Mouse (Mus musculus): ENCODE data around the gene Podn. TPM values are rescaled to one million over a fixed set of nuclear protein-coding genes. Genes with fewer than 3 reads are reported as not detected.

The Podn gene
- polyA plus RNA-seq, 2 experiments: 3.5 to 23.0 TPM

- no peak for TF ChIP-seq POLR2A (IDR thresholded peaks at IDR 0.05; ENCODE audit: borderline replicate concordance, extremely low read depth, insufficient read depth, insufficient read length)
- H3K4me2 ChIP-seq (replicated peaks; ENCODE audit: low read depth, low read length, severe bottlenecking): no peak overlapping the region
- no peak for DNase-seq (ENCODE audit: low spot score)
- H3K9me3 ChIP-seq (ENCODE audit: control insufficient read depth, low read length): no peaks in the 10 kb centered on the region
- 88% methylated on average over 6 of the region's 6 CpGs for WGBS
- H3K36me3 ChIP-seq (ENCODE audit: control insufficient read depth, insufficient read depth, low read length): no peaks in the 10 kb centered on the region
- 0 out of 2 replicates have a peak, but pooled peaks cover 5% of the 10 kb centered on the region for H3K4me1 ChIP-seq (ENCODE audit: control insufficient read depth, insufficient read depth, low read length)
- ATAC-seq (ENCODE audit: low FRiP score, low read depth): no peak
- no peaks in the 10 kb centered on the region for H3K27me3 ChIP-seq (ENCODE audit: control insufficient read depth, insufficient read depth, low read length)
- no peak overlapping the region for H3K9ac ChIP-seq (ENCODE audit: low read depth, low read length, severe bottlenecking)
- no peak overlapping the region for H3K4me3 ChIP-seq (replicated peaks; ENCODE audit: low read length)
- H3K27ac ChIP-seq (replicated peaks; ENCODE audit: low read depth, low read length): no peak overlapping the region
These were observed 100.5 kb downstream of the Podn start for GRCm38 (mm10) chr4:107995727-107996126.

DNA sequence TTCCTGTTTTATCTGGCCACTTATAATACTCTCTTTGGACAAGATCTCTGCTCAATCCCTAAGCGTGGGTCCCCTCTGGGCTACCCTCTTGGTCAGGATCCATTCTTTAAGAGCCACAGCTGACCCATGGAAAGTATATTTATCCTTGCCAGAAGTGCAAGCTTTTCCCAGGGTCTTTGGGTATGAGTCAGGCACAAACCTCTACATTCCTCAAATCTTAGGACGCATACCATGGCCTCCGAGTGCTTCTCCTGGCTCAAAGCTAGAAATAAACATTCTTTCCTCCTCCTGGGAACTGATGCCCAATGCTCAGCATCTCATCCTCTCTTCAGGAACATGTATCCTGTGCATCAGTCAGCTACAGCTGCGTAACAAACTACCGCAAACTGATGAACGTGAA lies 101.2 kb downstream of the Podn start:
- 90% methylated on average over 6 of the region's 6 CpGs for WGBS
- ATAC-seq (ENCODE audit: low FRiP score, low read depth): no peak

GRCm38 (mm10) chr4:107991879-107992278 lies 104.4 kb downstream of the Podn start:
- Histone ChIP-seq H3K9ac (ENCODE audit: low read depth, low read length, severe bottlenecking) (no peak overlapping the region), H3K4me3 (replicated peaks; ENCODE audit: low read length) (no peak overlapping the region), H3K4me2 (replicated peaks; ENCODE audit: low read depth, low read length, severe bottlenecking) (no peak overlapping the region), H3K27ac (replicated peaks; ENCODE audit: low read depth, low read length) (no peak overlapping the region), H3K4me1 (ENCODE audit: control insufficient read depth, insufficient read depth, low read length) (no peaks in the 10 kb centered on the region), H3K27me3 (ENCODE audit: control insufficient read depth, insufficient read depth, low read length) (no peaks in the 10 kb centered on the region), H3K9me3 (ENCODE audit: control insufficient read depth, low read length) (no peaks in the 10 kb centered on the region), H3K36me3 (ENCODE audit: control insufficient read depth, insufficient read depth, low read length) (no peaks in the 10 kb centered on the region)
- WGBS: 36% methylated on average over 6 of the region's 6 CpGs
- no peak for DNase-seq (ENCODE audit: low spot score)
- TF ChIP-seq POLR2A (IDR thresholded peaks at IDR 0.05; ENCODE audit: borderline replicate concordance, extremely low read depth, insufficient read depth, insufficient read length): no peak
- no peak for ATAC-seq (ENCODE audit: low FRiP score, low read depth)

More for the DNA sequence above, 101.2 kb downstream of the Podn start:
- DNase-seq (ENCODE audit: low spot score): no peak
- TF ChIP-seq POLR2A (IDR thresholded peaks at IDR 0.05; ENCODE audit: borderline replicate concordance, extremely low read depth, insufficient read depth, insufficient read length): no peak
- Histone ChIP-seq H3K9ac (ENCODE audit: low read depth, low read length, severe bottlenecking) (no peak overlapping the region), H3K27ac (replicated peaks; ENCODE audit: low read depth, low read length) (no peak overlapping the region), H3K4me1 (ENCODE audit: control insufficient read depth, insufficient read depth, low read length) (0 out of 2 replicates have a peak, but pooled peaks cover 5% of the 10 kb centered on the region), H3K27me3 (ENCODE audit: control insufficient read depth, insufficient read depth, low read length) (no peaks in the 10 kb centered on the region), H3K4me2 (replicated peaks; ENCODE audit: low read depth, low read length, severe bottlenecking) (no peak overlapping the region), H3K36me3 (ENCODE audit: control insufficient read depth, insufficient read depth, low read length) (no peaks in the 10 kb centered on the region), H3K9me3 (ENCODE audit: control insufficient read depth, low read length) (no peaks in the 10 kb centered on the region), H3K4me3 (replicated peaks; ENCODE audit: low read length) (no peak overlapping the region)

DNA sequence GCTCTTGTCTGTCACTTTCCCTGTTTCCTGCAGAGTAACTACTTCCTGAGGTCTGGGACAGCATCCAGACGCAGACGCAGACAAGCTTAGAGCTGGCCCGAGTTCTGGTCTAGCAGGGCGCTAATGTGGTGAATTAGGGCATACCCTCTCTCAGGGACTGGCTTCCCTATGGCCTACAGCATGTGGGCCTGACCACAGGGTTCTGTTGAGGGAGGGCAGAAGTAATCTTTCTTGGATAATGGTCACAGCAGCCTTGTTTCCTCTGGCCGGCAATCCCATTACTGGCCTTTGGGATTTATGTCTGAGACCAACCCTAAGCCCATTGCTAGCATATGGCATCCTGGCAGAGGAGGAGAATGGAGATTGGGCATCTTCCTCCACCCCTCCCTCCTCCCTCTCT lies 105.4 kb downstream of the Podn start:
- WGBS: 62% methylated on average over 5 of the region's 5 CpGs
- H3K9me3 ChIP-seq (ENCODE audit: control insufficient read depth, low read length): no peaks in the 10 kb centered on the region

DNA sequence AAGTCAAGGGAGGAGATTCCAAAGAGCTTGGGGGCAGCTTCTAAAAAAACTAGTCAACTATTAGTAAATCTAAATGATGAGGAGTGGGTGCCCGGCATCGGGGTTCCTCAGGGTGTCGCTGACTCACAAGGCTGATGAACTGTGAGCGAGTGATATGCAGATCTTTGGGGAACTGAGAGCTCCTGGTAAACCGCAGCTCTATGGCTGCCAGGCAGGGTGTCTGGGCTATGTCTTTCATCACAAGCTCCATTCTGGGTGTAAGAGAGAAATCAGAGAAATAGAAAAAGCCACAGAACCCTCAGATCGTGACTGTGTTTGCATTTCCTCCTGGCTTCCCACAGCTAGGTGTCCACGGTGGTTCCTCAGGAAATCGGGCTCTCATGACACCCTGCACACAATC lies 107.3 kb downstream of the Podn start:
- no peak overlapping the region for H3K4me3 ChIP-seq (replicated peaks; ENCODE audit: low read length)
- no peak for TF ChIP-seq POLR2A (IDR thresholded peaks at IDR 0.05; ENCODE audit: borderline replicate concordance, extremely low read depth, insufficient read depth, insufficient read length)
- no peak for ATAC-seq (ENCODE audit: low FRiP score, low read depth)
- H3K36me3 ChIP-seq (ENCODE audit: control insufficient read depth, insufficient read depth, low read length): no peaks in the 10 kb centered on the region
- 43% methylated on average over 8 of the region's 8 CpGs for WGBS
- peaks cover 18% of the 10 kb centered on the region for H3K4me1 ChIP-seq (ENCODE audit: control insufficient read depth, insufficient read depth, low read length)
- H3K27me3 ChIP-seq (ENCODE audit: control insufficient read depth, insufficient read depth, low read length): no peaks in the 10 kb centered on the region
- H3K9me3 ChIP-seq (ENCODE audit: control insufficient read depth, low read length): no peaks in the 10 kb centered on the region
- H3K27ac ChIP-seq (replicated peaks; ENCODE audit: low read depth, low read length): no peak overlapping the region; the same call in 1 of the 2 replicates
- no peak overlapping the region for H3K4me2 ChIP-seq (replicated peaks; ENCODE audit: low read depth, low read length, severe bottlenecking)
- no peak overlapping the region for H3K9ac ChIP-seq (ENCODE audit: low read depth, low read length, severe bottlenecking)
- no peak for DNase-seq (ENCODE audit: low spot score)

More for the DNA sequence above, 105.4 kb downstream of the Podn start:
- no peak for TF ChIP-seq POLR2A (IDR thresholded peaks at IDR 0.05; ENCODE audit: borderline replicate concordance, extremely low read depth, insufficient read depth, insufficient read length)
- DNase-seq (ENCODE audit: low spot score) (no peak), ATAC-seq (ENCODE audit: low FRiP score, low read depth) (no peak)
- Histone ChIP-seq H3K27ac (replicated peaks; ENCODE audit: low read depth, low read length) (no peak overlapping the region), H3K4me3 (replicated peaks; ENCODE audit: low read length) (no peak overlapping the region), H3K27me3 (ENCODE audit: control insufficient read depth, insufficient read depth, low read length) (no peaks in the 10 kb centered on the region), H3K4me2 (replicated peaks; ENCODE audit: low read depth, low read length, severe bottlenecking) (no peak overlapping the region), H3K4me1 (ENCODE audit: control insufficient read depth, insufficient read depth, low read length) (peaks cover under 1% of the 10 kb centered on the region; the same call in 1 of the 2 replicates), H3K36me3 (ENCODE audit: control insufficient read depth, insufficient read depth, low read length) (no peaks in the 10 kb centered on the region), H3K9ac (ENCODE audit: low read depth, low read length, severe bottlenecking) (no peak overlapping the region)
